Mouse (Mus musculus) ovary, postnatal 14 days (tissue): ENCODE results near the gene Gabrb1.

ENCODE experiments used
- DNase-seq: peaks from one replicate; pipeline ENCODE4 v3.0.0; 2022; ENCODE audit warnings: low spot score

Gabrb1 gene

DNA sequence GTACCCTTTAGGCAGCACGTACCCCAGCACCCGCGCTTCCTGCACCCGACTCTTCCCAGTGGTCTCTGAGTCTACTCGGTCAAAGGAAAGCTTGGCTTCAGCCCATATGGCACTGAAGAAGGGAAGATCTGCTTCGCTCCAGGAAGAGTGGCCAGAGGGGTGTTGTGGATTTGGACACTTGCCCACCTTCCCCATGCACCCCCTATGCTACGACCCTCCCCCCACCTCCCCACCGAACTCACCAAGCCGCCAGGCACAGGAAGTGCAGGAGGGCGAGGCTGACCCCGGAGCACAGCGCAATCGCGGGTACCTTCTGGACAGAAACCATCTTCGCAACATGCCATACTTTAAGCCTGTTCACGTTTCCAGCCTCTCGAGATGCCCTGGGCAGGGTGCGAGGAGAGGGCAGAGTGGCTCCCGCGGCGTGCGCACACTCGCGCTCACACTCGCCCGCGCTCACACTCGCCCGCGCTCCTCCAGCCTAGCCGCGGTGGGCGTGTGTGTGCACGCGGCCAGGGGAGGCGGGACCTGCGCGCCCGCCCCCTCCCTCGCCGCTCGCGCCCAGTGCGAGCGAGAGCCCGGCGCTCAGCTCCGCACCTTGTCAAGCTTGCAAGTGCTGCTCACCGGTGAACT, at the start of gene Gabrb1:
Gene Gabrb1 (plus strand): TSS at position 632 of the 633 bp plus-strand sequence.
- DNase-seq: peak; percentile 20

DNA sequence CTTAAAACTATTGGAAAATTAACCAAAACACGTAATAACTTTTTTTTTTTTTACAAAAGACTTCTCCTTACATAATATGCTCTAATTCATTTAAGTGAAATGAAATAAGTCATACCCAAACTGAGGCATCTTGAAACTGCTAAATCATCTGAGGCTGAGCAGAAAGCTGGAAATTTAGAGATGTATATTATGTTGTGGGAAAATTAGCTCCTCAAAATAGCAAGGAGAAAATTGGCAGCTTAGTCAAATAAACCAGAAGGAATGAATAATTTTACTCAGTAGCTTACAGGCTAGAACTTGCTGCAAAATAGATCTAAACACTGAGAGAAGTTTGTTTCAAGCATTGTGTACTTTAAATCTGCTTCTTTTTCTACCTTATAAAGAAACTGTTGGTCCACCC, 49.2 kb upstream of the Gabrb1 start:
- no peak for DNase-seq

DNA sequence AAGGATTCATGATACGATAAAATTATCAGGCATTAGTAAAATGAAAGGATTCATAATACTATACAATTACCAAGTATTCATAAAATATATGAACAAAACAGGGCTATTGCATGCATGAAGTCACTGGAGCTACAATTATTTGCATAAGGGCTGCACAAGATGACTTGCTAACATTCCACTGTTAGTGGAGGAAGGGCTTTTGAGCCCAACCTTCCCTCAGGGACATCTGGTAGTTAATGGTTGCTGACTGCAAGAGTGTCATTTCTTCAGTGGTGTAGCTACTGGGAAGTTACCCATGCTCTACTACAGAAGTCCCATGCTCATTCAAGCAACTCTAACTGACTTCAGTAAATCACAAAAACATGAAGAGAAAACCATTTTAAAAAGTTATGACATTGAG, 43.6 kb upstream of the Gabrb1 start:
- no peak for DNase-seq

DNA sequence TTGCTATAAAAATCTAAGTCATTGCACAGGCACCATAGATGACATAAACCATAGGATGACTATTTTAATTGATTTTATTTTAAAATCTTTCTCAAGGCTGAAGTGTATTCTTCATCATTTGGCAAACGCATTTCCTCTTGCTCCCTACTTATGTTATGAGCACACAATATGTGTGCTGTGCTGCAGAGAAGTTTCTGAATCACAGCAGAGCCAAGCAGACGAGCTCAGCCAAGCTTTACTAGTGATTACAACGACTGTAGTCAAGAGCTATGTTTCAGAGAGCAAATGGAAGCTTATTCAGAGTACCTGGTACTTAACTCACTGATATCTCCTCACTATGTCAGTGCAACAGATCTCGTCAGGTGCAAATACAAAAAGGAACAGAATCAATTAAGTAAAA, 41.2 kb upstream of the Gabrb1 start:
- DNase-seq: no peak

DNA sequence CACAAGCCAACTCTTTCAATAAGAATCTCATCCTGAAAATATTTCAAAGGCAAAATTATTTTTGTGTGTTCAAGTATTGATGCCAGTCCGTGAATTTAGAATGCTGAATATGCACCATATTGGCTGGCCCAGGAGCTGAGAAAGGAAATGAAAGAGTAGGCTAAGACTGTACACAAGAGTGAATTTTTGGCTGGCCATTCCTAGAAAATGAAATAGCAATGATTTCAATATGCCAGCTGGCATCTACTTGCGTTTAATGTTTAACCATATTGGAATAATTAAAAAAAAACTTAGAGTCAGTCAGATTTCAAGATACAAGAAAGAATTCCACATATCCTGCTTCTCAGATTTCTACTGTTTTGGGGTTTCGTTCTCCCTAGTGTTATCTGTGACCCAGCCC, 30.1 kb upstream of the Gabrb1 start:
- no peak for DNase-seq

DNA sequence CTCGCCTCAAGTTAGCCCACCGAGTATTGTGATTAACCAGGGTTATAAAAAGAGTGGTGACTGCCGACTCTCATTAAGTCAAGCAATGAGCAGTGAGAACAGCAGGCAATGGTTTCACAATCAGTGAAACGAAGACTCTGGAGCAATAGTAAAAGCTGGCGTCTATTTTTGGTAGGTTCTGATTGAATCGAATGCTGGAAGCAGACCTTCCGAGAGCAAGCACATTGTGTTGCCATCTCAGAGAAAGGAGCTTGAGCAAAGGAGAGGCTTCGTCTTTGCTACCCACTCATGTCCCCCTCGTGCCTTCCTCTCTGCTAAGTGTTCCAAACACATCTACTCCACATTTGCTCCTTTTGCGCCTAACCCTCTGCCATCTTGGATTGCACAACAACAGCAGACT, 18.1 kb upstream of the Gabrb1 start:
- no peak for DNase-seq

DNA sequence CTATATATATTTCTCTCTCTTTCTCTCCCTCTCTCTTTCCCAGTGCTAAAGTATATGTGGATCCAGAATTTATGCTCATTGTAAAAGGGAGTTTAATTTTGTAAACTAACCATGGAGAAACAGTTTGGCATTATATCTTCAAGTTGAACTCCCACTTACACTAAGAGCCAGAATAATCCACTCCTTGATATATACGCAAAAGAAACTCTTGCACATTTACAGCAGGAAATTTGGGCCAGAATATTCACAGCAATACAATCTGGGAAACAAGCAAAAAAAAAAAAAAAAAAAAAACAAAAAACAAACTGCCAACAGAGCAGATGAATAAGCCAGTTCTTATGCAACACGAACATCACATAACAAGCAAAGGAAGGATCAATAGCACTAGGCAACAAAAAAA, 9.8 kb upstream of the Gabrb1 start:
- no peak for DNase-seq

DNA sequence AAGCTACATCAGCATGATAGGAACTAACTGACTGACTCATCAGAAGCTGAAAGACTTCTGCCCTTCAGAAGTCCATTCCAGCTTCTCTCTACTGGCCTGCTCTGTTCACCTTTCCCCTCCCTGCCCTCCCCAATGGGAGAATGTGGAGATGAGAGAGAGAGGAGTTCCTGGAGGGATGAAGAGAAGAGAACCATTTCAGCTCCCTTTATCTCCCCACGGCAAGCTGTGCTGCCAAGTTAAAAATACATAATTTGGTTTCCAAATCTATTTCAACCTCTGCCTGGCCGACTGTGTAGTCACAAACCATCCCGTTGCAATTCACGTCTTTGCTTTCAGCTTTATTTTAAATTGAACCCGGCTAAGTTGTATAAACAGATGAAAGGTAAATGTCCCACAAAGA, 3.9 kb upstream of the Gabrb1 start:
- DNase-seq: no peak

DNA sequence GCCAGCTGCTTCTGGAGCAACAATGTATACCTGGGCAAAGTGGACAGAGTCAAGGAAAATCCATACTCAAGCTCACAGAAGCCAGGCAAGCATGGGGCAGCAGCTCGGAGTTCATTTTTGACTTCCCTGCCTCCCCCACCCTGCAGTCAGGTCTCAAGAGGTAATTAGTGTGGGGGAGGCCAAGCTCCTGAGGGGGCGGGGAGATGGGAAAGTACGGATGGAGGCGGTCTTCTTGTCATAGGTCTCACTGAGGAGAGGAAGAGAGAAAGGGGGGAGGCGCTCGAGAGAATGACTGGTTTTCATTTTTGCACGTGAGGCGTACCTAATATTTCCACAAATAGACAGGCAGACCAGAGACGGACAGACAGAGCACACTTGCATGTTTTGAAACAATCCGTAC, 1.1 kb upstream of the Gabrb1 start:
- DNase-seq: no peak

DNA sequence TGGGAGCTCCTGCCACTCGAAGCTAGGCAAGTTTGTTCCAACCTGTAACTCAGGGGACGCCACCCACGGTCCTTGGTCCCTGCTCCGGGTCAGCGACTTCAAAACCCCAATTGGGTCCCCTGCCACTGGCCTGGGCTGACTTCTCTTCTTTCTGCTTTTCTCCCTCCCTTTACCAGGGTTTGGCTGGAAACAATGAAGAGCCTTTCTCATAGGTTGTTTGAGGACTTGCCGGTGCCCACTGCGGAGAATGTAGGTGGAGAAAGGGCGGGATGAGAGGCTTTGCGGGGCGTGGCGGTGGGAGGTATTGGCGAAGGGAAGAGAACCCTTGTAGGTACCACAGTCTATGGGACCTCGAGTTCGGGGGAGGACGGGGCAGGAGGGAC, 193 bp downstream of the Gabrb1 start, which contains the start of gene Gabra4:
Gene Gabra4 (minus strand): TSS at position 194 of the 383 bp plus-strand sequence.
- no peak for DNase-seq

DNA sequence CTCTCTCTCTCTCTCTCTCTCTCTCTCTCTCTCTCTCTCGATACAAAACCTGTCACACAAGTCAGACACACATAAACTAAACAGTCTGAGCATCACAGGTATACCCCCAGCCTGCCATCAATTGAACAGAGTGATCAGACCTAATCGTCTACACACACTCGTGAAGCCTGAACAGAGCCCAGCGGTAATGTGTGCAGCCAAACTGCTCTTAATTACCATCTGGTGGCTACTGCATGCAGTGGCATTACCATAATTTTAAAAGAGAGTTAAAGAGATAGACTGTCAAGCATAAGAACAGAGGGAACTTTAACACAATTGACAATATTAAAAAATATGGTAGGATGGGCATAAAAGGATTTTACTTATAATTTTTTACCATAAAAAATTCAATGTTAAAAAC, 7.7 kb downstream of the Gabrb1 start:
- no peak for DNase-seq

DNA sequence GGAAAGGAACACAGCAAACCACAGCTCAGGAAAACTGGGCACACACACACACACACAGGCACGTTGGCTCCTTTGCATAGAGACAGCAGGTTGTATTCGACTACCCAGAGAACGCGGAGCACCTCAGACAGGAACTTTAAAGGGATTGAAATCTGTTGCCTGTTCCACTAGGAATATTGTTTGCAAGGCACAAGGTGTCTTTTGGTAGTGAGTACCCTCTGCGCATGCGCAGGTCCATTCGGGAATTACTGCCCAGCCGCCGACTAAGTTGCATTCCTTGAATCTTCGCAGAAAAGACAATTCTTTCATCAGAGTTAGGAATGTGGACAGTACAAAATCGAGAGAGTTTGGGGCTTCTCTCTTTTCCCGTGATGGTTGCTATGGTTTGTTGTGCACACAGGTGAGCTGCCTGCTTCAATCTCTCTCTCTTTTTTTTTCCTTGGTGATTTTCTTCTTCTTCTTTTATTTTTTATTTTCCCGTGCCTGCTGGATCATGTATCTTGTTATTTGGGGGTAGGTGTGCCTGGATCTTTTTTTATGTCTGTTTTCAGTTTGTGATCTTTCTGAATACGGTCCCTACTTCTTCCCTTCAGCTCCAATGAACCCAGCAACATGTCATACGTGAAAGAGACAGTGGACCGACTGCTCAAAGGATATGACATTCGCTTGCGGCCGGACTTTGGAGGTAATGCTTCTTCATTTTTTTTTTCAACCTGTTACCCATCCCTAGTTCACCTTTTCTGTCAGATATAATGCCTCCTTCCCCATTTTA, 42.0 kb downstream of the Gabrb1 start:
- DNase-seq: peak; percentile 21

DNA sequence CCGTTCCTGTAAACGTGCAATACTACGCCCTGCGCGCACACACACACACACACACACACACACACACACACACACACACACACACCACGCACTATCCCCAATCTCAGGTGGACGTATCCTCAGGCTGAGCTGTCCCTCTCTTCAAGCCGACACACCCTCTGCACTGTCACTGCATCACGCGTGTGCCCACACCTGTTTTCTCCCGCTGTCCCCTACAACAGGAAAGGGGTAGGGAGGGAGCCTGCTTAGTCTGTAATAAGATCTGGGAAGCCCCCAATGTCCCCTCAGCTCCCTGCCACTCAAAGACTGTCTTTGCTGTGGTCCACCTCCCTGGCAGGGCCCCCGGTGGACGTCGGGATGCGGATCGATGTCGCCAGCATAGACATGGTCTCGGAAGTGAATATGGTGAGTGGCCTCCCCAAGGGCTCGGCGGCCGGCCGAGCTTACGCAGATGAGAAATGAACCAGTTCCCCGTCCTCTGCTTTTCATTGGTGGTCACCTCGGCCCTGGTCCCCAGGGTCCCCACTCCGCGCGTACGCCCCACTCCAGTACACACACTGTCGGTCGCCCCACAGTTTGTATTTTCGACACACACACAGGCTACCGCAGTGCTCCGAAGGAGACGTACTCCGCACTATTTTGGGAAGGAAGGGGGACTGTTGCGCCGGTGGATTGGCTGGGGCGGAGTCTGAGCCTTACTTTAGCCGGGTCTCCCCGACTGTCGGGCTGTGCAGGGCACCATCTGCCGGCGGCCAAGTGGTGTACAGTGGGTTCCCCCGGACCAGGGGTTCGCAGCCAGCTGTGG, 42.8 kb downstream of the Gabrb1 start:
- peak; percentile 27 for DNase-seq

DNA sequence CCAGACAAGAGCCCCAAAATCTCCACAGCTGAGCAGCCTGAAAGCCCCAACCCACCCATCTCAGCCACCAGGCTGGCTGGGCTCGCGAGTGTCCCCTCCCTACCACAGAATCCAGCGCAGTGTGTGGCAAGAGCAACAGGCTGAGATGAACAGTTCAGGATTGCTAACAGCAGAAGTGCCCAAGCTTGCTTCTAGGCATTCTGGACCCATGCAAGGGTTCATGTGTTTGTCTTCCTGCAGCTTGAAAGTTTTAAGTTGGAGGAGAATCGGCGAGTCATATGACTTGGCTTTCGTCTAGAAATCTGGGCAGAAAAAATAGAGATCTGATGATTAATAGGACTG, 43.3 kb downstream of the Gabrb1 start:
- DNase-seq: no peak

DNA sequence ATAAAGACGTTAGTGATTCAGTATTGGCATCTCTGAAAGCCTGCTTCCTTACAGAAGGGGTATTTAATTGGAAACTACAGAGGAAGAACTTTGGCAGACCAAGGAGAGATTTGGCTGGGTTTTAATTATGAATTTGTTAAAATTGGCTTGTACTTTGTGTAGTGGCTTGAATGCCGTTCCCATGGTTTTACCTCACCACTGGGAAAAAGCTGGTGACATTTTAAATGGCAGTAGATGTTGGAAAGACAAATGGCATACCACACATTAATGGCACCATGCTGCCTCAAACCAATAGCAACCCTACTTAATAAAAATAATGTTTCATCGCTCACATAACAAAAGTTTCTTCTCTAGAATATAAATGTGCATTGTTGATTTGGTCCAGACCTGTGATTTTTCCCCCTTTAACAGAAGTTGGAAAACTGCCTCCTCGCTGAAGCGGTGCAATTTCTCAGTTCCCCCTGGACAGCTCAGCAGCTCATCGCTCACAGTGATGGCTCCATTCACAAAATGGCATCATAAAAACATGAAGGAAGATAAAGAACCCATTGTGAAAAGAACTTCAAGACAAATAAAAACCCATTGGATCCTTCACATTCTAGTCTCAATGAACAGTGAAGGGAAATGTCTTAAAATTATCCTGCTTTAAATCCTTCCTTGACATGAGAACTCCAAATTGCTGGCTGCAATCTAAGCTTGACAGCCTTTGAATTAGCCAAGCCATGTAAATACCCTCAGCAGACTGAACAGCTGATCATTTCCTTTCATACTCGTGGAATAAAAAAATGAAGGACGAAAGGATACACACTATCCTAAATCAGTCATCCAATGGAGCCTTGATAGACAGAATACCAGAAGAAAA, 75.2 kb downstream of the Gabrb1 start:
- DNase-seq: no peak

DNA sequence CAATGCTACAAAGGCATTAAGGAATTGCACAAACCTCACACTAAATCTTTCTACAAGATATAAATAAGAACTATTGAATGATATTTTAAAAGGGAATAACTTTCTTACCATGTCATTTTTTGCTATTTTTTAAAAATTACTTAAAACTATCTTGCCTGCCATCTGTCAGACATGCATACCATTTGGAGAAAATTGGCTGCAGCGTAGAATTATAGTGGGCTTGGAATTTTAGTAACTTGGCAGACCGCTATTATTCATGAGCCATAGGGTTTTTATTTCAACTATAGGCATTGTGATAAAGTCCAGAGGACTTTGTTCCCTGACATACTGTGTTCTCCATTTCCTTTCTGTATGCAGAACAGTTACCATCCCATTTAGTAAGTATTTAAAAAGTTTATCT, 89.5 kb downstream of the Gabrb1 start:
- no peak for DNase-seq

DNA sequence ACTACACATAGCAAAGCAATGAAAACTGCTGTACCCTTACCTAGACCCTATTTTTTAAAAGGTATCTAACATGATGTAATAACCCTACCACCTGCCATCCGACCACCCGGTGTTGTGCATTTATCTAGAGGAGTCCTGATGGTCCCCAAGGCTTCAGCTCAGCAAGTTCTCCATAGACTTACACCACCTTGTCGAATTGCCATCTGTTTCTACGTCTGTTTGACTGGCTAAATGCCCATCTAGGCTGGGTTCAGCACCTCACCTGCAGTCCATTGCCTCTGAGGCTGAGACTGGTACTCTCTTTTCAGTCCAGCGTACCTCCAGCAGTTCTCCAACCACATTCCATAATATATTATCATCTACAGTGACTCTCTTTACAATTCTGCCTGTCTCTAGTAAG, 96.1 kb downstream of the Gabrb1 start:
- no peak for DNase-seq

DNA sequence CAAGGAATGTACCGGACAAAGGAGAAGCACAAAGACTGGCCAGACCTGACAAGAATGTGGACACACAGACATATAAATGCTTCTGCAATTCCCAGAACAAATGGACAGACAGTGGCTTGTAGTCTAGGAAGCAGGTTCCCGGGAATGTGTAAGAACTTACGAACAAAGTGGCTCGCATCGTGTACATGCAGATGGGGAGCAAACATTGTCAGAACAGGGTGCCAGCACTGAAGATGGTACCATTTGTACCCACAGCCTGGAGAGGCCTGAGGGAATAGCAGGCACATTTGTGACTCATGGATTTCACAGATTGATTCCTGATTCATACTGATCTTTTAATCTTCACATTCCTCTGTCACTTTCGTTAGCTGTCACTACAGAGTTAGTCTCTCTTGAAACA, 103.2 kb downstream of the Gabrb1 start:
- no peak for DNase-seq

DNA sequence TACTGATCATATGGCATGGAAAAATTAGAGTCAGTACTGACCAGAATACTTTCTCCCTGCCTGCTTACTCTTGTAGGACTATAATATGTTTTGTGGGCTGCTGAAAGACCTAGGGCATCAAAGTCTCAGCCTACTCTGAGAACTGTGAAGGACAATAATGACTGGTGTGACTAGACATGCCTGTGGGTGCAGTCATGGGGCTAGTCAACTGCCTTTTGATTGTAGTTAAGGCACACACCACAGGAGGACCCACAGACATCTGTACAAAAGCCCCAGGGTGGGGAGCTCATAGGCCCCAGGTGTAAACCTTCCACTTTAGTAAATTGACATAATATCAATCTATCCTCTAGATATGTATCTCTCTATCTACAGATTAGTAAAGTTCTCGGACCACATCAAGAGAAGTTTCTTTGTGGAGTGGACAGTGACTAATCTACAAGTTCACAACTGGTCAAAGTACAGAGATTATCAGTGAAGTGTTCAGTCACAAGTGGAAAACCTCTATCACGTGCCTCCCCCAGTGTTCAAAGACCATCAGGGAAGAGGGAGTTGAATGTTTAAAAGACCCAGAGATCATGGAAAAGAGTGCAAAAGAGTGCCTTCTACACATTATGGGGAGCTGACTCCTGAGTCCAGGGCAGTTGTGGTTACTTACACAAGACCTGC, 123.7 kb downstream of the Gabrb1 start:
- DNase-seq: no peak

DNA sequence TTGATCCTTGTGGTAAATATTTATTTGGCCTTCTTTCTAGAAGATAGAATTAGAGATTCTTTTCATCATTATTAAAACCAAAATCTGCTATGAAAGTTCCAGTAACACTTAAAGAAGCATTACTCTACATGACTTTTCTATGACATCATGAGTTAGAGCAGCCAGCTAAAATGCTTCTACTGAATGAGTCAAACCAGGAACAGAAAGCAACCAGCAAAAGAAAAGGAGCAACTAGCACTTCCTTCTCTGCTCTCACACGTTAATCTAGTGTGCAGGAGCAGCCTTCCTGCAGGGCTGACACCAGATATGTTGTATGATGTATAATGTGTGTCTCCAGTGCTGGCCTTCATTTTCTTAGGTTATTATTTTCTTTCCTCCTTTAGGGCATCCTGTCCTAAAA, 164.9 kb downstream of the Gabrb1 start:
- no peak for DNase-seq

DNA sequence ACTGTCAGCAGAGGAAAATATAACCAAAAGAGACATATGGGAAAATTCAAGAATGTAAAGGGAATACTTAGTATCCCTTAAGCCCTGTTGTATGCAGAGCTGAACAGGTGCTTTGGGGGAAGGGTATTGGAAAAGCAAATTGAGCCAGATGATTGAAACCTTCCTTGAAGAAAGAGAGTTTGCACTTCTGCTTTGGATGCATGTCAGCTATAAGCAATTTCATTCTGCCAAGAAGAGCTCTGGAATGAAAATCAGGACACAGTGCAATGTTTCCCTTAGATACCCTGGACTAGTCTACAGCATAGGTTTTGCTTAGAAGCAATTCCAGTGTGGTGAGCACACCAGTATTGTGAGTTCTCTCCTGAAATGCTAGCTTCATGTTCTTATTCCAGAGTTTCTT, 170.4 kb downstream of the Gabrb1 start:
- no peak for DNase-seq

DNA sequence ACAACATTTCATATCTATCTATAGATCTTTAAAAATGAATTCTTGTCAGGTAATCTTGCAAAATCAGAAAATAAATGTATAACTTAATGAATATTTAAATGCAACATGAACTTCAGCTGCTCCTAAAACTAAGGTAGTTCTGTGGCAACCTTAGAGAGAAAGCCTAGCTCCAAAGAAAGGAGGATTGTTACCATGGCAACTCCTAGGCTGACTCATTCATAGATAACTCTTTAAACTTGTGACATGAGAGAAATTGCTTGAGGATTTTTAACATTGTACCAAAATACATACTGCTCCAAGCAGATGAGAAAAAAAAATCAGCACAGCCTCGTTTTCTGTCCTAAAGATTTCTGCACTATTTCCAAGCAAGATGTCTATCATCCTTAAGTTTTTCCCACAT, 171.1 kb downstream of the Gabrb1 start:
- no peak for DNase-seq
